Mouse (Mus musculus) limb, embryonic 15.5 days (tissue): ENCODE data around the gene Znhit1. TPM values are rescaled to one million over a fixed set of nuclear protein-coding genes. Genes with fewer than 3 reads are reported as not detected.

Experiments
- ATAC-seq: fragments of 200-750 bp; cut with Nextera tagmentation; 2 replicates; pipeline ENCODE4 v1.8.0; 2017; ENCODE audit warnings: low read depth, moderate TSS enrichment; ENCODE audit not compliant: insufficient number of reproducible peaks, low FRiP score, low TSS enrichment
- H3K27ac ChIP-seq: fragments of 300-500 bp; sonication (generic); 2 replicates; pipeline ENCODE4 v1.5.1; 2015; ENCODE audit warnings: moderate library complexity, mild to moderate bottlenecking, inconsistent platforms
- H3K27me3 ChIP-seq: fragments of 300-500 bp; sonication (generic); 2 replicates; pipeline ENCODE4 v1.6.1; 2015; ENCODE audit warnings: inconsistent platforms
- H3K36me3 ChIP-seq: fragments of 300-500 bp; sonication (generic); 2 replicates; pipeline ENCODE4 v1.6.1; 2015; ENCODE audit warnings: inconsistent platforms
- H3K4me1 ChIP-seq: fragments of 300-500 bp; sonication (generic); 2 replicates; pipeline ENCODE4 v1.6.1; 2015; ENCODE audit warnings: inconsistent platforms
- H3K4me2 ChIP-seq: fragments of 300-500 bp; sonication (generic); 2 replicates; pipeline ENCODE4 v1.6.1; 2015; ENCODE audit warnings: mild to moderate bottlenecking, inconsistent platforms
- H3K4me3 ChIP-seq: fragments of 300-500 bp; sonication (generic); 2 replicates; pipeline ENCODE4 v1.5.1; 2015; ENCODE audit warnings: mild to moderate bottlenecking, inconsistent platforms
- H3K9ac ChIP-seq: fragments of 300-500 bp; sonication (generic); 2 replicates; pipeline ENCODE4 v1.6.1; 2015; ENCODE audit warnings: inconsistent platforms
- H3K9me3 ChIP-seq: fragments of 300-500 bp; sonication (generic); 2 replicates; pipeline ENCODE4 v1.6.1; 2016; ENCODE audit warnings: inconsistent platforms
- WGBS: fragments of 180-500 bp; shearing (Covaris S2); methylation state at CpG from one replicate; pipeline ENCODE4 v1.1.7; 2015; 5-methylcytosine and 5-hydroxymethylcytosine counted together
- polyA plus RNA-seq: library from polyadenylated mRNA; unstranded; fragments of >200 nt; fragmentation: Nextera tagmentation; extraction: Ambion mirVana; gene quantifications from 2 replicates; pipeline ENCODE4 v1.2.1, GENCODE M21; 2015

Gene Znhit1
- polyA plus RNA-seq, 1 experiment from 2014 or later = 106 TPM

DNA sequence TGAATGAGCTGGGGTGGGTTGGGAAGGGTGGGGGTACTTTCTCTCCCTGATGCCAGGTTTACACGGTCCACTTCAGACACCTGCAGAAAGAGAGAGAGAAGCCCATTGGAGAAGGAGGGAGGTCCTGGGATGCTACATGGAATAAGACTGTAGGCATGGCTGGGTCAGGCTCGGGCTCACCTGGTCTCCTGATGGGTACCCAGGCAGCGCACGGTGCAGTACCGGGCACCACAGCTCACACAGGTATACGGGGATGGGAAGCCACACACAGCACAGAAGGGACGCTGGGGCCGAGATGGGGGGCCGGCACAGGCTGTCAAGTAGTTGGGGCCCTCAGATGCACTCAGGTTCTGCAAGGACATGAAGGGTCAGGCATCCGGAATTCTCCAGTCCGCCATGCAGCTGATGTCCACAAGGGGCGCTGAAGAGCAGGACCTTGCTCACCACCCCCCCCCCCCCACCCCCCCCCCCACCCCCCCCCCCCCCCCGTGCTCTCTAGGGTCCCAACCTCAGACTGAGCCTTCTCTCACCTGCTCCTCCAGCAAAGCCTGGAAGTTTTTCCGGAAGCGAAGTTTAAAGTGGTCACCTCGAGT, 5.4 kb downstream of the Znhit1 start:
- Histone ChIP-seq H3K4me2 (no peak overlapping the region), H3K4me3 (no peak overlapping the region), H3K27ac (no peak overlapping the region), H3K4me1 (peaks cover 15% of the 10 kb centered on the region), H3K27me3 (no peaks in the 10 kb centered on the region), H3K9me3 (no peaks in the 10 kb centered on the region), H3K9ac (no peak overlapping the region), H3K36me3 (peaks cover 41% of the 10 kb centered on the region)
- ATAC-seq = no peak
- WGBS = 54% methylated on average over 14 of the region's 16 CpGs

DNA sequence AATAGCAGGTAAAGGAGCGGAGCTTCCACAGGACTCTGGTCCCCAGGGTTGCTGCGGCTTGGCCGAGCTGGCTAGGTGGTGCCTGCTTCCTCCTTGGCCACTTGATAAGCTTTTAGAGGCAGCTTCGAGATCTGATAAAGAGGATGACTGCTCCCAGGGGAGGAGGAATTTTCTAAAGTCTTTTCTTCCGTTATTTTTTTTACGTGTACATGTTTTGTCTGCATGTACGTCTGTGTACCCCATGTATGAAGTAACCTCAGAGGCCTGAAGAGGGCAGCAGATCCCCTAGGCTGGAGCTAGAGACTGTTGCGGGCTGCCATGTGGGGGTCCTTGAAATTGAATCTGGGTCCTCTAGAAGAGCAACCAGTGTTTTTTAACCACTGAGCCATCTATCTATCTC, 6.8 kb downstream of the Znhit1 start:
- Histone ChIP-seq H3K36me3 (peaks cover 41% of the 10 kb centered on the region), H3K27me3 (no peaks in the 10 kb centered on the region), H3K4me3 (no peak overlapping the region), H3K9me3 (no peaks in the 10 kb centered on the region), H3K4me1 (peaks cover 10% of the 10 kb centered on the region), H3K9ac (no peak overlapping the region), H3K4me2 (no peak overlapping the region), H3K27ac (no peak overlapping the region)
- 87% methylated on average over 8 of the region's 8 CpGs for WGBS
- no peak for ATAC-seq

DNA sequence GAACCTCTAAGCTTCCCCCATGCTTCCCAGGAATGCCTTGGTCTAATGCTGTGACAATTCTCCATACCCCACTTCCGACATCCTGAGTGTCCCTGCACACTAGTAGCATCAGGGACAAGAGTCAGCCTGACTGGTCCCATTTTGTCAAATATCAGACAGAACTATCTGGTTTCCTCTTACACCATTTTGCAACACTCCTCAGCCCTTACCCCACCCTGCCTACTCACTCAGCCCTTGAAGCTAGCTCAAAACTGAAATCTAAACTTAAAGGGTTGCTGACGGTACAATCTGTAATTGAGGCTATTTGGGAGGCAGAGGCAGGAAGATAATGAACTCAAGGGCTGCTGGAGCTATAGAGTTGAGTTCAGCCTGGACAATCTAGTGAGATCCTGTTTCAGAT, 8.1 kb downstream of the Znhit1 start:
- no peak overlapping the region for H3K9ac ChIP-seq
- 0 out of 2 replicates have a peak, but pooled peaks cover 2% of the 10 kb centered on the region for H3K4me1 ChIP-seq
- no peak for ATAC-seq
- whole genome bisulfite sequencing = 60% methylated on average over 2 of the region's 2 CpGs
- H3K36me3 ChIP-seq = peaks cover 39% of the 10 kb centered on the region
- H3K9me3 ChIP-seq = no peaks in the 10 kb centered on the region
- H3K4me2 ChIP-seq = no peak overlapping the region
- H3K27ac ChIP-seq = no peak overlapping the region
- no peak overlapping the region for H3K4me3 ChIP-seq
- no peaks in the 10 kb centered on the region for H3K27me3 ChIP-seq

DNA sequence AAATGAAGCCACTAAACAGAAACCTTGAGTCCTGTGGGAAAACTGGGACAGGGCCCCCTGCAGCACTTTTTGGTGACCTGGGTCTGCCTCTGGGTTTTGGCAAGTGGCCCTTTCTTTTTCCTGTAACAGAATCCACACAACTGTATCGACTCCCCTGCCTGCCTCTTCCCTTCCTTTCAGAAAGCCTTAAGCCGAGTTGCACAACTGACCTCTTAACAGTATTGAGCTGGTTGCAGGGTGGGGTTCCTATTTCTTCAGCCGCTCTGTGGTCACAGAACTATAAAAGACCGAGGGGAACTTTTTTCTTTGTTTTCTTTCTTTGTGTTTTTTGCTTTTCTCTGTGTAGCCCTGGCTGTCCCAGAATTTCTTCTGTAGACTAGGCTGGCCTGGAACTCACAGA, 10.1 kb downstream of the Znhit1 start:
- H3K9ac ChIP-seq = no peak overlapping the region
- H3K36me3 ChIP-seq = peaks cover 19% of the 10 kb centered on the region
- H3K4me2 ChIP-seq = no peak overlapping the region
- no peak for ATAC-seq
- no peaks in the 10 kb centered on the region for H3K9me3 ChIP-seq
- H3K4me3 ChIP-seq = no peak overlapping the region
- H3K27me3 ChIP-seq = no peaks in the 10 kb centered on the region
- H3K27ac ChIP-seq = no peak overlapping the region
- H3K4me1 ChIP-seq = no peaks in the 10 kb centered on the region
- WGBS = 69% methylated on average over 4 of the region's 4 CpGs

DNA sequence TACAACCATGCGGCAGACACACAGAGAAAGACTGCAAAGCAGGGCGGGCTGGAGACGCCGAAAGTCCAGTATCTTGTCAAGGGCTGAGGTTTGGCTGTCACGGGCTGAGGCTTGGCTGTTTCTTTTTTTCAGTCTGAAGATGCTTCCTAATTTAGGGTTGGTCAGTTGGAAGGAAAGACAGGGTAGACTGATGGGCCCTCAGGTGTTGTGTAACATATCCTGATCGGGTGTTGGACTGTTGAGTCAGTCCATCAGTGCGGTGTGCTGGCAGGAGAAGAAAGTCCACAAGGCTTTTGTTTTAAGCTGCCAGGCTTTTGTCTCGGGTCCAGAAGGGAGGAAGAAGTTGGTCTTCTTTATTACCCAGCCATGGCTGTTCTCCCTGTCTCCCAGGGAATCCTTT, 14.2 kb downstream of the Znhit1 start:
- no peaks in the 10 kb centered on the region for H3K4me1 ChIP-seq
- H3K4me3 ChIP-seq = no peak overlapping the region
- H3K27ac ChIP-seq = no peak overlapping the region
- ATAC-seq = no peak
- 0 out of 2 replicates have a peak, but pooled peaks cover 2% of the 10 kb centered on the region for H3K36me3 ChIP-seq
- WGBS = 77% methylated on average over 8 of the region's 8 CpGs
- no peak overlapping the region for H3K4me2 ChIP-seq
- no peaks in the 10 kb centered on the region for H3K27me3 ChIP-seq
- no peaks in the 10 kb centered on the region for H3K9me3 ChIP-seq
- no peak overlapping the region for H3K9ac ChIP-seq

DNA sequence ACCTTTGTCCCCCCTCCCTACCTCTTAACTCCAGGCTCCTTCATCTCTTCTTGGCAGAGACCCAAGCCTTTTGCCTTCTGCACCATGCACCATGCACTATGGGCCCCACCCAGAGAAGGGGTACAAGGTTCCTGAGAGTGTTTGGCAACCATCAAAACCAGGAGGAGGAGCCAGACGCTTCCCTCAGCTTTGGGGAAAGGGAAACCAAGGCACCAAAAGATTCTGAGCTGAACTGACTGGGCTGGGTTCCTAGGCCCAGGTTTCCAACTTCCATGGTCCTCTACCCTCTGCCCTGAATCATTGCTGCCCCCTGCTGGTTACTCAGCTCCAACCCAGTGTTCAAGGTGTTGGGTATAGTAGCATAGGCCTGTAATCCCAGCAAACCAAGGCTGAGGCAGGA, 17.1 kb downstream of the Znhit1 start:
- Histone ChIP-seq H3K4me1 (peaks cover 9% of the 10 kb centered on the region; the same call in 1 of the 2 replicates), H3K9ac (no peak overlapping the region), H3K27ac (no peak overlapping the region), H3K4me2 (no peak overlapping the region), H3K4me3 (no peak overlapping the region), H3K27me3 (no peaks in the 10 kb centered on the region), H3K9me3 (no peaks in the 10 kb centered on the region), H3K36me3 (peaks cover 12% of the 10 kb centered on the region)
- ATAC-seq = no peak
- 74% methylated on average over 1 of the region's 1 CpGs for WGBS

DNA sequence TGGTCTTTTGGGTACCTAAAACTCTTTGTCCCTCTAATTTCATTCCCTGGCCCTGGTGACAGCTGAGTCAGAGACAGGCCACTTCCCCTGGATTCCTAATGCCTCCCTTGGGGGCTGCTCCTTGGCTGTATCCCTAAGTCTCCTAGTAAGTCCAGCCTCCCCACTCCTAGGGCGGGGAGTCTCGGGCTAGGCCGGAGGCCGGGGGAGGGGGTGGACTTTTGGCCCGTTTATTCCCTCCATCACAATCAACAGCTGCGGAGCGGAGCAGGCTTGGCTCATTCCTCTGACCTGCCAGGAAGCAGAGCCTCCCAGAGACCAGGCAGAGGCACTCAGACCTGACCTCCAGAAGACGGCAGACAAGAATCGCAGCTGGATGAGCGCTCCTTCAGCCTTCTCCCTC, 20.2 kb downstream of the Znhit1 start:
- peaks cover 19% of the 10 kb centered on the region; the same call in 1 of the 2 replicates for H3K4me1 ChIP-seq
- H3K9me3 ChIP-seq = no peaks in the 10 kb centered on the region
- H3K4me3 ChIP-seq = no peak overlapping the region
- 65% methylated on average over 10 of the region's 10 CpGs for whole genome bisulfite sequencing
- ATAC-seq = no peak
- no peak overlapping the region for H3K4me2 ChIP-seq
- no peak overlapping the region for H3K9ac ChIP-seq
- H3K27me3 ChIP-seq = no peaks in the 10 kb centered on the region
- peaks cover 38% of the 10 kb centered on the region for H3K36me3 ChIP-seq
- H3K27ac ChIP-seq = no peak overlapping the region

DNA sequence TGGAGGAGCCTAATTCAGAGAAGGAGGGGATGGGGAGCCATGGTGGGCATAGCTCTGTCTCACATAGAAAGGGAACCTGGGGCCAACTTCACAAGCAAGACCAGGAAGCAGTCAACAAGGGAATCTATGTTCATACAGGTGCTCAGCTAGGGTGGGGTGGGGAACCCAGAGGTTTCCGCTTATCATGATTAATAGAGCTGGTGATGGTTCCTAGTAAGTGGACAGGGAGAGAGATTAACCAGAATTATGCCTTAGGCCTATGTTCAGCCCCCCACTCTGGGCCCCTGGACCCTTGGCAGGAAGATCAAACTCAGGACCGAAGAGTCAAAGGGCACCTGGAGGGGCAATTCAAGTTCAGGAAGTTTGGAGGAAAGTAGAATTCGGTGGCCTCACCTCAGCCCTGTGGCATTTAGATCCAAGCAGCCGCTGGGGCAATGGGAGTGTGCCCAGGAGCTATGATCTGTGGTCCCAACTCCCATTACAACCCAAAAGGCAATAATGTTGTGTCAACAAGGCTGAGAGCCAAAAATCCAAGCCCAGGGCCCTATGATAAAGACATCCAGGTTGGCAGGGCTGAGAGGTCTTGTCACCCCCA, 20.9 kb downstream of the Znhit1 start:
- 83% methylated on average over 4 of the region's 4 CpGs for WGBS
- no peak overlapping the region for H3K4me3 ChIP-seq
- peaks cover 38% of the 10 kb centered on the region for H3K36me3 ChIP-seq
- no peak overlapping the region for H3K4me2 ChIP-seq
- H3K4me1 ChIP-seq = peaks cover 19% of the 10 kb centered on the region; the same call in 1 of the 2 replicates
- H3K27ac ChIP-seq = peak overlapping the region; percentile 7; the same call in 1 of the 2 replicates
- H3K27me3 ChIP-seq = no peaks in the 10 kb centered on the region
- H3K9ac ChIP-seq = no peak overlapping the region
- no peak for ATAC-seq
- H3K9me3 ChIP-seq = no peaks in the 10 kb centered on the region

DNA sequence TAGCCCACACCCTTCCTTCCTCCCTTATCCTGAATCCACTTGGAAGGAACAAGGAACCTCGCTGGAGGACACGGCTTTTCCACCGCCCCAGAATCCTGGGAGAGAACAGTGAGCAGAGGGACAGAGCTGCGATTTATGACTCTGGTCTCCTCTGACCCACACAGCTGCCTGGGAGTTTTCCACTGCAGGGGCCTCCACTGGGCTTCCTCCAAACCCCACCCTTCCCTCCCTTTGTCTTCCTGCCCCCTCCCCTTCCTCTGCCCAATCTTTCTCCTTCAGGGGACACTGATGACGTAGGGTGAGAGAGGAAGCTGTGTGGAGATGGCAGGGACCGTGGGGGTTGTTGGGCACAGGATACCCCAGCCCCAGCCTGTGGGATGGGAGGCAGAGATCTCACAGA, 21.5 kb downstream of the Znhit1 start, which contains the start of gene Cldn15:
Gene Cldn15 (plus strand): TSS at position 286 of the 400 bp plus-strand sequence.
- Histone ChIP-seq H3K9me3 (no peaks in the 10 kb centered on the region), H3K9ac (no peak within 1 kb of the TSS; the same call in 1 of the 2 replicates), H3K27ac (peak within 1 kb of the TSS; percentile 7), H3K4me2 (no peak within 1 kb of the TSS), H3K27me3 (no peaks in the 10 kb centered on the region), H3K4me1 (peaks cover 22% of the 10 kb centered on the region), H3K4me3 (no peak within 1 kb of the TSS), H3K36me3 (peaks cover 38% of the 10 kb centered on the region)
- ATAC-seq = no peak
- 58% methylated on average over 6 of the region's 6 CpGs for WGBS

DNA sequence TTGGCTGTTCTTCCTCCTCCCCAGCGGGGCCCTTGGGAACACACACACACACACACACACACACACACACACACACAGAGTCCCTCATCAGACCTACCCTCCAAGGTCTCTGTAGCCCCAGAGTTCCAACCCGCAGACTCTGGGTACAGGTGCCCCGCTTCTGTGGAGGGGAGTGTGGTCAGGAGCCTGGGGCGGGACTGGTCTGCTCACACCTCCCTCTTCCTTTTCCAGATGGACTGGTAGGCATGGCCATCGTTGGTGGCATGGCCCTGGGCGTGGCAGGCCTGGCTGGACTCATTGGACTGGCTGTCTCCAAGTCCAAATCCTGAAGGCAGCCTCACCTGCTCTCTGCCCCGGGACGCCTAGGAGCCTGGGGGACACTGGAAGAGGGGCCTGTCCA, 22.1 kb downstream of the Znhit1 start:
- Histone ChIP-seq H3K4me3 (no peak overlapping the region), H3K27me3 (no peaks in the 10 kb centered on the region), H3K9ac (no peak overlapping the region; the same call in 1 of the 2 replicates), H3K9me3 (no peaks in the 10 kb centered on the region), H3K36me3 (peaks cover 38% of the 10 kb centered on the region), H3K4me1 (peaks cover 24% of the 10 kb centered on the region), H3K4me2 (no peak overlapping the region), H3K27ac (peak overlapping the region; percentile 6; the same call in 1 of the 2 replicates)
- no peak for ATAC-seq
- WGBS = 93% methylated on average over 8 of the region's 8 CpGs

DNA sequence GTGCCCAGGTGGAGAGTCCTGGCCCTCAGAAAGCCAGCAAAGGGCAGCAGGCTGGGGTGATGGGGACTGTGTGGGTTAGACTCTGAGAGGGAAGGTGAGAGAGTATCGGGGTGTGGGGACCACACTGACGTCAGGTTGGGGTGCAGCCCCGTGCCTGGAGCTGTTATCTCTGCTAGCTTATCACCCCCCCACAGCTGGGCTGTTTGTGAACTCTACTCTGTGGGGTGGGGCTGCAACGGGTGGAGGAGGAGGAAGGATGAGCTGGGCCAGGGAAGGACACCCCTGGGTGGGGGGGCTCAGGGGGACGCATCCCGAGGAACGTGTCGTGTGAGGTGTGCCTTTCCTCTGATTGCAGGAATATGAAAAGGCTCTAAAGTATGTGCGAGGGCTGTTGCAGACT, 22.6 kb downstream of the Znhit1 start:
- Histone ChIP-seq H3K4me2 (no peak overlapping the region), H3K9ac (no peak overlapping the region), H3K36me3 (peaks cover 37% of the 10 kb centered on the region), H3K9me3 (no peaks in the 10 kb centered on the region), H3K4me1 (peaks cover 24% of the 10 kb centered on the region), H3K27me3 (no peaks in the 10 kb centered on the region), H3K27ac (no peak overlapping the region), H3K4me3 (no peak overlapping the region)
- no peak for ATAC-seq
- 88% methylated on average over 9 of the region's 9 CpGs for WGBS

DNA sequence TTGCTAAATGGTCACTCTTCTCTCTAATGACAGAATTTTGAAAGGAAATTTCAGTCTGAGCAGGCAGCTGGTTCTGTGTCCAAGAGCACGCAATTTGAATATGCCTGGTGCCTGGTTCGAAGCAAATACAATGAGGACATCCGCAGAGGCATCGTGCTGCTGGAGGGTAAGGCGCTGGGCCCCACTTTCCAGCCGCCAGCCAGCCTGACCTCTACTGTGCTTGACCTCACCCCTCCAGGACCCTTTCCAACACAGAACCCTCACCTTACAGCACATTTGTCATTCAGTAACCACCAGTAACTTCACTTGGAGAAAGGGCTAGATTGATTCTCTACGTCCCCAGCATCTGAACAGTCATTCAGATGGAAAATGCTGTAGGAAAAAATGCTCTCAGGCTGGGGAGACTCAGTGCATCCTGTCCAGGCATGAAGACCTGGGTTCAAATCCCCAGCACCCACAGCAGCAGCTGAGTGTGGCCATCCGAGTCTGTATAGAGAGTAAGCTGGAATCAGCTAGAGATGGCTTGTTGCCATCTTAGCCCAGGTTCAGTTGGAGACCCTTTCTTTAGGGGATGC, 24.8 kb downstream of the Znhit1 start:
- Histone ChIP-seq H3K27me3 (no peaks in the 10 kb centered on the region), H3K9ac (peak overlapping the region; percentile 69; the same call in 1 of the 2 replicates), H3K36me3 (peaks cover 40% of the 10 kb centered on the region), H3K4me2 (peak overlapping the region; percentile 67), H3K9me3 (no peaks in the 10 kb centered on the region), H3K27ac (peak overlapping the region; percentile 87), H3K4me1 (peaks cover 24% of the 10 kb centered on the region), H3K4me3 (peak overlapping the region; percentile 69)
- ATAC-seq = no peak
- WGBS = 79% methylated on average over 8 of the region's 8 CpGs
